Mouse (Mus musculus): ENCODE data around the gene Lmntd1.

GRCm38 (mm10) chr6:145361109-145361694, 252.9 kb downstream of the Lmntd1 start:
- TF ChIP-seq GATA1 (IDR thresholded peaks at IDR 0.05; ENCODE audit: borderline replicate concordance, low read length) (no peak), FLI1 (IDR thresholded peaks at IDR 0.05; ENCODE audit: low read length) (no peak)
